Mouse (Mus musculus) limb, embryonic 11.5 days (tissue): Measurements from ENCODE around the gene Sipa1l3. TPM values are rescaled to one million over a fixed set of nuclear protein-coding genes. Genes with fewer than 3 reads are reported as not detected.

Experiments
- ATAC-seq: fragments of 200-750 bp; cut with Nextera tagmentation; 2 replicates; pipeline ENCODE4 v1.8.0; 2017; ENCODE audit warnings: low read depth; ENCODE audit not compliant: insufficient number of reproducible peaks, low FRiP score, low TSS enrichment
- DNase-seq: peaks from one replicate; pipeline ENCODE4 v3.0.0-alpha.2; 2015; ENCODE audit warnings: low spot score
- H3K27ac ChIP-seq: fragments of 300-500 bp; sonication (generic); replicated peaks from 2 replicates; pipeline ENCODE4 v1.5.1; 2014; ENCODE audit warnings: low read depth, mild to moderate bottlenecking, low read length
- H3K27me3 ChIP-seq: fragments of 300-500 bp; sonication (generic); 2 replicates; pipeline ENCODE4 v1.6.1; 2014; ENCODE audit warnings: mild to moderate bottlenecking, low read length, mixed read lengths; ENCODE audit not compliant: control insufficient read depth, insufficient read depth
- H3K36me3 ChIP-seq: fragments of 300-500 bp; sonication (generic); 2 replicates; pipeline ENCODE4 v1.6.1; 2014; ENCODE audit warnings: mild to moderate bottlenecking, low read length, moderate library complexity, mixed read lengths; ENCODE audit not compliant: control insufficient read depth, insufficient read depth
- H3K4me1 ChIP-seq: fragments of 300-500 bp; sonication (generic); 2 replicates; pipeline ENCODE4 v1.6.1; 2014; ENCODE audit warnings: low read length, mixed read lengths; ENCODE audit not compliant: control insufficient read depth, insufficient read depth
- H3K4me2 ChIP-seq: fragments of 300-500 bp; sonication (generic); 2 replicates; pipeline ENCODE4 v1.6.1; 2014; ENCODE audit warnings: low read depth, mild to moderate bottlenecking, moderate library complexity; ENCODE audit not compliant: severe bottlenecking
- H3K4me3 ChIP-seq: fragments of 300-500 bp; sonication (generic); 2 replicates; pipeline ENCODE4 v1.5.1; 2014; ENCODE audit warnings: low read depth, low read length
- H3K9ac ChIP-seq: fragments of 300-500 bp; sonication (generic); 2 replicates; pipeline ENCODE4 v1.6.1; 2014; ENCODE audit warnings: mild to moderate bottlenecking, low read length
- H3K9me3 ChIP-seq: fragments of 300-500 bp; sonication (generic); 2 replicates; pipeline ENCODE4 v1.6.1; 2016; ENCODE audit warnings: low read length; ENCODE audit not compliant: control insufficient read depth
- WGBS: fragments of 180-500 bp; shearing (Covaris S2); extraction: QIAGEN DNeasy Blood & Tissue Kit; methylation state at CpG from one replicate; pipeline ENCODE4 v1.1.7; 2014; 5-methylcytosine and 5-hydroxymethylcytosine counted together
- polyA plus RNA-seq: library from polyadenylated mRNA; unstranded; fragments of >200 nt; fragmentation: Nextera tagmentation; extraction: Ambion mirVana; gene quantifications from 2 replicates; pipeline ENCODE4 v1.2.1, GENCODE M21; 2014

Gene Sipa1l3
- polyA plus RNA-seq, 1 experiment from 2014 or later = 12.1 TPM

- H3K27ac ChIP-seq = no peak overlapping the region
Measured at GRCm38 (mm10) chr7:29279924-29280323, 238.5 kb downstream of the Sipa1l3 start.

DNA sequence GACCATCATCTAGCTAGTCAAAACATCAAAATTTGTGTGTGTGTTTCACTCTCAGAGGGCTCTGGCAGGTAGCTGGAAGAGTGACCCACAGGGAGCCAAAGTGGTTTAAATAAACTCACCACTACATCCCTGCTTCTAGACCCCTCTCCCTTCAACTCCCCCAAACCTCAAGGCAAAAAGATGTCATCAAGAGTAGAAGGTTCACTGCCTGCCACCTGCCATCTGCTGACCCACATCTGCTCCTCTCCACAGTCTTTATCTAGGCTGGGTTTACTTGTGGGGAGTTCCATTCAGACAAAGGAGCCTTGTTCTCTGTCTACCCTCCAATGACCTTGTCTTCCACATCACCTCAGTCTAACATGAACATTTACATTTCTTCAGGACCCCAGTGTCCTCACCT lies 239.2 kb downstream of the Sipa1l3 start:
- 0 out of 2 replicates have a peak, but pooled peaks cover 2% of the 10 kb centered on the region for H3K4me1 ChIP-seq
- no peak overlapping the region for H3K27ac ChIP-seq
- no peak overlapping the region for H3K4me3 ChIP-seq
- DNase-seq (no peak), ATAC-seq (no peak)
- peaks cover 12% of the 10 kb centered on the region for H3K27me3 ChIP-seq
- H3K4me2 ChIP-seq = no peak overlapping the region
- no peak overlapping the region for H3K9ac ChIP-seq
- no peaks in the 10 kb centered on the region for H3K9me3 ChIP-seq
- no peaks in the 10 kb centered on the region for H3K36me3 ChIP-seq

More at GRCm38 (mm10) chr7:29279924-29280323, 238.5 kb downstream of the Sipa1l3 start:
- DNase-seq = no peak
- H3K36me3 ChIP-seq = no peaks in the 10 kb centered on the region
- H3K4me3 ChIP-seq = no peak overlapping the region
- no peaks in the 10 kb centered on the region for H3K9me3 ChIP-seq
- ATAC-seq = no peak
- 70% methylated on average over 8 of the region's 8 CpGs for WGBS
- no peak overlapping the region for H3K4me2 ChIP-seq
- peaks cover 12% of the 10 kb centered on the region for H3K27me3 ChIP-seq
- 0 out of 2 replicates have a peak, but pooled peaks cover 2% of the 10 kb centered on the region for H3K4me1 ChIP-seq
- no peak overlapping the region for H3K9ac ChIP-seq

DNA sequence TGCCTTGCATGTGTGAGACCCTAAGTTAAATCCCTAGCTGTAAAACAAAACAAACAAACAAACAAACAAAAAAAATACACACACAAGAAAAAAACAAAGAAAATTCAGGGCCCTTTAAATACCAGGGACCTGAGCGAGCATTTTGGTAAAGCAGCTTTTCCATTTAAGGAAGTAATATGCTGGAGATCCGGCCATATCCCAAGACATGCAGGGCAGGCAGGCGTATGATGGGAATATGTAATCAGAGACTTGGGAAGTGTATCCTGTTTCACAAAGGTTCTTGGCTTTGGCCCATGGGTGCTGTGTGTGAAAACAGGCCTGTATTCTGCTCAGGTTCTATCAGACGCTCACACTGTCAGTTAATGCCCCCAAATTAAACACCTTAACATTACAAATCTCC lies 240.9 kb downstream of the Sipa1l3 start:
- Histone ChIP-seq H3K4me1 (0 out of 2 replicates have a peak, but pooled peaks cover 2% of the 10 kb centered on the region), H3K4me2 (no peak overlapping the region), H3K27me3 (peaks cover 9% of the 10 kb centered on the region), H3K9me3 (no peaks in the 10 kb centered on the region), H3K27ac (no peak overlapping the region), H3K36me3 (no peaks in the 10 kb centered on the region), H3K9ac (no peak overlapping the region), H3K4me3 (no peak overlapping the region)
- ATAC-seq = no peak
- WGBS = 86% methylated on average over 4 of the region's 4 CpGs
- no peak for DNase-seq

DNA sequence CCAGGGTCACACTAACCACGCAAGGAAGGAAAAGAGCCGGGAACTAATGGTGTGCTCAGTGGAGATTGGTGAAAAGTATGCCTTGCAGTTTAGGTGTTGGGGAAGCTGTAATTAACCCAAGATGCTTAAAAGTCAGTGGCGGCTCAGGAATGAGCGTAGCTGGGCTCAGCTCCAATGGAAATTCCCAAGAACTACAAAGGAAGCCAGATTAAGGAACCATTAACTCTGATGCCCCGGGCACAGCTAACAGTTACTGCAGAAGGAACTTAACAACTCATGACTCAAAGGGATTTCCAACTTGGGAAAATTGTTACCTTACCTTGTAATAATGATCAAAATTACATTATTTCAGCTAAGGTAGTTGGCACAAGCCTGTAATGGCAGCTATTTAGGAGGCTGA lies 241.7 kb downstream of the Sipa1l3 start:
- Histone ChIP-seq H3K4me1 (0 out of 2 replicates have a peak, but pooled peaks cover 2% of the 10 kb centered on the region), H3K27ac (no peak overlapping the region), H3K4me3 (no peak overlapping the region), H3K36me3 (no peaks in the 10 kb centered on the region), H3K4me2 (no peak overlapping the region), H3K9ac (no peak overlapping the region), H3K27me3 (peaks cover 1% of the 10 kb centered on the region), H3K9me3 (no peaks in the 10 kb centered on the region)
- DNase-seq (no peak), ATAC-seq (no peak)
- WGBS = 23% methylated on average over 5 of the region's 5 CpGs

- Histone ChIP-seq H3K4me2 (no peak overlapping the region), H3K9me3 (no peaks in the 10 kb centered on the region), H3K27me3 (no peaks in the 10 kb centered on the region), H3K36me3 (no peaks in the 10 kb centered on the region), H3K4me1 (0 out of 2 replicates have a peak, but pooled peaks cover 2% of the 10 kb centered on the region), H3K9ac (no peak overlapping the region), H3K4me3 (no peak overlapping the region), H3K27ac (no peak overlapping the region)
- WGBS = 68% methylated on average over 8 of the region's 8 CpGs
- DNase-seq = no peak
- no peak for ATAC-seq
Measured at GRCm38 (mm10) chr7:29271687-29272465, 246.6 kb downstream of the Sipa1l3 start.

- Histone ChIP-seq H3K9me3 (no peaks in the 10 kb centered on the region), H3K4me2 (no peak overlapping the region), H3K27me3 (no peaks in the 10 kb centered on the region), H3K27ac (no peak overlapping the region), H3K9ac (no peak overlapping the region), H3K4me1 (no peaks in the 10 kb centered on the region), H3K4me3 (no peak overlapping the region), H3K36me3 (no peaks in the 10 kb centered on the region)
- no peak for ATAC-seq
- 92% methylated on average over 4 of the region's 4 CpGs for WGBS
- DNase-seq = no peak
Measured at GRCm38 (mm10) chr7:29270445-29270844, 248.0 kb downstream of the Sipa1l3 start.

Other genes starting within 250 kb of the Sipa1l3 start
- 75.1 and 80.7 TPM in 2 replicates for gene Spint2, start 236.7 kb downstream of the Sipa1l3 start, polyA plus RNA-seq
- 3.5 and 3.8 TPM in 2 replicates for gene Ppp1r14a, start 229.3 kb downstream of the Sipa1l3 start, polyA plus RNA-seq
- gene Dpf1, start 214.7 kb downstream of the Sipa1l3 start, polyA plus RNA-seq = 30.0 and 35.2 TPM in 2 replicates
- not detected in 2 replicates for gene Catsperg2, start 208.4 kb upstream of the Sipa1l3 start, polyA plus RNA-seq
- 13.6 and 13.8 TPM in 2 replicates for gene Zfp84, start 249.9 kb upstream of the Sipa1l3 start, polyA plus RNA-seq